Mouse (Mus musculus) limb, embryonic 15.5 days (tissue): ENCODE measurements around the gene Ap1m2. TPM values are rescaled to one million over a fixed set of nuclear protein-coding genes. Genes with fewer than 3 reads are reported as not detected.
"Not testable (repeated sequence)": the region's sequence is repeated elsewhere in the genome, so short reads cannot be mapped to it uniquely, and the experiment has no call there.

Experiments
- ATAC-seq: fragments of 200-750 bp; cut with Nextera tagmentation; 2 replicates; pipeline ENCODE4 v1.8.0; 2017; ENCODE audit warnings: low read depth, moderate TSS enrichment; ENCODE audit not compliant: insufficient number of reproducible peaks, low FRiP score, low TSS enrichment
- H3K27ac ChIP-seq: fragments of 300-500 bp; sonication (generic); 2 replicates; pipeline ENCODE4 v1.5.1; 2015; ENCODE audit warnings: moderate library complexity, mild to moderate bottlenecking, inconsistent platforms
- H3K27me3 ChIP-seq: fragments of 300-500 bp; sonication (generic); 2 replicates; pipeline ENCODE4 v1.6.1; 2015; ENCODE audit warnings: inconsistent platforms
- H3K36me3 ChIP-seq: fragments of 300-500 bp; sonication (generic); 2 replicates; pipeline ENCODE4 v1.6.1; 2015; ENCODE audit warnings: inconsistent platforms
- H3K4me1 ChIP-seq: fragments of 300-500 bp; sonication (generic); 2 replicates; pipeline ENCODE4 v1.6.1; 2015; ENCODE audit warnings: inconsistent platforms
- H3K4me2 ChIP-seq: fragments of 300-500 bp; sonication (generic); 2 replicates; pipeline ENCODE4 v1.6.1; 2015; ENCODE audit warnings: mild to moderate bottlenecking, inconsistent platforms
- H3K4me3 ChIP-seq: fragments of 300-500 bp; sonication (generic); 2 replicates; pipeline ENCODE4 v1.5.1; 2015; ENCODE audit warnings: mild to moderate bottlenecking, inconsistent platforms
- H3K9ac ChIP-seq: fragments of 300-500 bp; sonication (generic); 2 replicates; pipeline ENCODE4 v1.6.1; 2015; ENCODE audit warnings: inconsistent platforms
- H3K9me3 ChIP-seq: fragments of 300-500 bp; sonication (generic); 2 replicates; pipeline ENCODE4 v1.6.1; 2016; ENCODE audit warnings: inconsistent platforms
- WGBS: fragments of 180-500 bp; shearing (Covaris S2); methylation state at CpG from one replicate; pipeline ENCODE4 v1.1.7; 2015; 5-methylcytosine and 5-hydroxymethylcytosine counted together
- polyA plus RNA-seq: library from polyadenylated mRNA; unstranded; fragments of >200 nt; fragmentation: Nextera tagmentation; extraction: Ambion mirVana; gene quantifications from 2 replicates; pipeline ENCODE4 v1.2.1, GENCODE M21; 2015

Ap1m2 gene
- polyA plus RNA-seq, 1 experiment from 2014 or later, result 42.3 TPM

DNA sequence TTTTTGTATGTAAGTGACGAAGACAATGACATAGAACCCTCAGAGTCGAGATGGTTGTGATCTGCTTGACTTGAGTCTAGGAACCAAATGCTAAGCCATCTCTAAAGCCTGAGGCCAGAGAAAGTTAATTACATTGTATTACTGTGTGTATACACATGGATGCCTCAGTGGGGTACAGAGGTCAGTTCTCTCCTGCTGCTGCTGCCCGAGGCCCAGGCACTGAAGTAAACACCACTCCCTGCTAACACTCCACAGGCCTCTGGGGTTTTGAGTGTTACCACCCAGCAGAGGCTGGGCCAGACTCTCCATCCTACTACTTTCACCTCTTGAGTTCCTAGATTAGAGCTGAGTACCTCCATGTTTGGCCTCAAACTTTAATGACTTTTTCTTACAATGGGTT is 28.1 kb downstream of the Ap1m2 start:
- Histone ChIP-seq H3K27me3 (no peaks in the 10 kb centered on the region), H3K9me3 (no peaks in the 10 kb centered on the region), H3K4me3 (no peak overlapping the region), H3K4me1 (peaks cover 18% of the 10 kb centered on the region), H3K27ac (no peak overlapping the region), H3K36me3 (peaks cover 50% of the 10 kb centered on the region), H3K9ac (no peak overlapping the region), H3K4me2 (no peak overlapping the region)
- no peak for ATAC-seq
- 93% methylated on average over 3 of the region's 3 CpGs for WGBS

GRCm38 (mm10) chr9:21283591-21283990 is 28.5 kb downstream of the Ap1m2 start:
- Histone ChIP-seq H3K4me2 (no peak overlapping the region), H3K27ac (no peak overlapping the region), H3K4me1 (peaks cover 14% of the 10 kb centered on the region), H3K9ac (no peak overlapping the region), H3K27me3 (no peaks in the 10 kb centered on the region), H3K4me3 (no peak overlapping the region), H3K9me3 (no peaks in the 10 kb centered on the region), H3K36me3 (peaks cover 53% of the 10 kb centered on the region)
- WGBS, result 89% methylated on average over 5 of the region's 5 CpGs
- ATAC-seq, result no peak

DNA sequence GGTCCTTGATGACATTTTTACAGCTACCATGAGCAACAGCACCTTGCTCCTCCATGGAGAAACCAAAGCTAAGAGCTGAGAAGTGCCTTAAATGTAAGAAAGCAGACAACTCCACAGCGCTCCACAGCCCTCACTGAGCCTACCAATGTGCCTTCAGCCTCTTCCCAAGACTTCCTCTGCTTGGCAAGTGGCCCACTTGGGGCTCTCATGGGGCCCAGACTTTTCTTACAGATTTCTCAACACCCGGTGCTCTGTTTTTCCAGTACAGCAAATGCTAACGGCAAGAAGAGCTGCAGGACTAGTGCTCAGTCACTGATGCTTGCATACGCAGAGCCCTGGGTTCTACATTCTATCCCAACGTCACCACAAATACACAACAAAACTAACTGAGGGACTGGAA is 34.4 kb downstream of the Ap1m2 start:
- no peak for ATAC-seq
- 91% methylated on average over 5 of the region's 5 CpGs for WGBS
- Histone ChIP-seq H3K36me3 (peaks cover 89% of the 10 kb centered on the region), H3K27me3 (no peaks in the 10 kb centered on the region), H3K27ac (no peak overlapping the region), H3K4me3 (no peak overlapping the region), H3K4me1 (no peaks in the 10 kb centered on the region), H3K9ac (no peak overlapping the region), H3K4me2 (no peak overlapping the region), H3K9me3 (no peaks in the 10 kb centered on the region)

DNA sequence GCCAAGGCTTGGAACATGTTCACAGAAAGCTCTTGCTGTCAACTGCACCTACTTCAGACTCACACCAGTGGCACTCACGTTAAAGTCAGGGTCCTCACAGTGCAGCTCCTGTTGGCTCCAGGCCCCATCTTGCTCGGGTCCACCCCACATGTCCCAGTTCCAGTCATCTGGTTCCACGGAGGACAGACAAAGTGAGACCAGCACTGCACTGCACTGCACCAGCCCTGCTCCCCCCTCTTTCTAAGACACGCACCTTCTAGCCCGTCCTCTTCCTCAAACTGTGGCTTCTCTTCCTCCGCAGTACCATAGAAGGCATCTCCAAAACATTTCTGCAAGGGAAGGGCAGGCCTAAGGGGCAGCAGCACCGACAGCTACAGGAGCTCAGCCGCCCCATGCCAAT is 35.8 kb downstream of the Ap1m2 start:
- Histone ChIP-seq H3K9me3 (no peaks in the 10 kb centered on the region), H3K9ac (no peak overlapping the region), H3K36me3 (peaks cover 94% of the 10 kb centered on the region), H3K4me3 (no peak overlapping the region), H3K27me3 (no peaks in the 10 kb centered on the region), H3K4me2 (no peak overlapping the region), H3K4me1 (no peaks in the 10 kb centered on the region), H3K27ac (no peak overlapping the region)
- 88% methylated on average over 8 of the region's 8 CpGs for WGBS
- ATAC-seq, result no peak

- H3K36me3 ChIP-seq, result peaks cover 94% of the 10 kb centered on the region
- no peaks in the 10 kb centered on the region for H3K27me3 ChIP-seq
- H3K4me2 ChIP-seq, result no peak overlapping the region
- ATAC-seq, result no peak
- no peak overlapping the region for H3K9ac ChIP-seq
- H3K9me3 ChIP-seq, result no peaks in the 10 kb centered on the region
- H3K27ac ChIP-seq, result no peak overlapping the region
- no peaks in the 10 kb centered on the region for H3K4me1 ChIP-seq
- 87% methylated on average over 12 of the region's 12 CpGs for WGBS
- no peak overlapping the region for H3K4me3 ChIP-seq
These were observed 36.4 kb downstream of the Ap1m2 start for GRCm38 (mm10) chr9:21275727-21276126.

GRCm38 (mm10) chr9:21275013-21275710 is 37.0 kb downstream of the Ap1m2 start:
- Histone ChIP-seq H3K4me2 (no peak overlapping the region), H3K4me3 (no peak overlapping the region), H3K27me3 (no peaks in the 10 kb centered on the region)

GRCm38 (mm10) chr9:21274336-21274735 is 37.8 kb downstream of the Ap1m2 start:
- Histone ChIP-seq H3K4me3 (no peak overlapping the region), H3K36me3 (peaks cover 93% of the 10 kb centered on the region), H3K27ac (no peak overlapping the region), H3K4me2 (no peak overlapping the region), H3K9ac (no peak overlapping the region), H3K27me3 (no peaks in the 10 kb centered on the region), H3K9me3 (no peaks in the 10 kb centered on the region), H3K4me1 (no peaks in the 10 kb centered on the region)
- ATAC-seq, result no peak
- 90% methylated on average over 3 of the region's 3 CpGs for WGBS

More at GRCm38 (mm10) chr9:21275013-21275710, 37.0 kb downstream of the Ap1m2 start:
- 80% methylated on average over 7 of the region's 7 CpGs for WGBS
- Histone ChIP-seq H3K9ac (no peak overlapping the region), H3K4me1 (no peaks in the 10 kb centered on the region), H3K36me3 (peaks cover 96% of the 10 kb centered on the region), H3K9me3 (no peaks in the 10 kb centered on the region), H3K27ac (no peak overlapping the region)
- ATAC-seq, result no peak

DNA sequence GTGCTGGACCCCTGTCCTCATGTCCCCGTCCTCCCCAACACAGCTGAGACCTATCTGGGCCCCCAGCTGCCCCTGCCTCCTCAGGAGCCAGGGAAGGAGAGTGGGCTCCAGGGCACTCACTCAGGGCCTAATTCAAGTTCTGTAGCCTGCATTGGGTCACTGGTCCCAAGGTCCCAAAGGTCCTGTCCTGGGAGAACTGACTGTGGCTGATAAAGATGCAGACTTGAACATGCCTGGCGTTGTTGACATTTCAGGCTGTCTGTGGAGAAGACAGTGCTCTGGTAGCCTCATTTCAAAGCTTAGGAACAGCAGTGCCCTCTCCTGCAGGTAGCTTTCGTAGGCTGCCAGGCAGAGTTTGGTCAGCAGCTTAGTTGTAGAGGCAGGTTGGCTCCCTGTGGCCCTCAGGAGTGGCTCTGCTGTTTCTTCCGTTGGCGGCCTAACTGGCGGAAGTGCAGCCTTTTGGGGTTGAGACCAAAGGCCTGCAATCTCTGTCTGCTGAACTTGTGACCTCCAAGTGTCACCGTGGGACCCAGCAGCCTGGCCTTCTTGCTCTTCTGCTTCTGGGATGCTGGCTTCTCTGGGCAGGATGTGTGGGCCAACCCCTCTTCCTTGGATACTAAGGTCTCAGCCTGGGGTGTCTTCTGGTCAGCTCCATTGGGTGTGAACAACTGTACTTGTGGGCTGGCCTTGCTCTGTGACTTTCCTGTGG is 38.5 kb downstream of the Ap1m2 start:
- no peaks in the 10 kb centered on the region for H3K27me3 ChIP-seq
- WGBS, result 82% methylated on average over 7 of the region's 7 CpGs

DNA sequence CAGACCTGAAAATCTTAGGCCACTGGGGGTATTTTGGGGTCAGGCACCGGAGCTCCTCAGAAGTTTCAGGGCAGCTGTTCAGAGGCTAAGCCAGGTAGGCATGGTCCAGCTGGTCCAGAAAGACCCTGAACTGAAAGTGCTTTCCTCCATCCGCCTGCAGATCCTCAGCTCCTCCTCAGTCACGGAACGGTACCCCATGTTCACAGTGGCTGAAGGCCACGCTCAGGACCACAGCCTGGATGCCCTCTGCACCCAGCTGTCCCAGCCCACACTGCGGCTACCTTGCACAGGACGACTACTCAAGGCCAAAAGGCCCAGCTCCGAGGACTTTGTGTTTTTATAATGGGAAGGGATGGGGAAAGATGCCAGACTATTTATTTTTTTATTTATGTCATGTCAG is 39.0 kb downstream of the Ap1m2 start:
- ATAC-seq, result no peak
- Histone ChIP-seq H3K9ac (no peak overlapping the region), H3K4me1 (no peaks in the 10 kb centered on the region), H3K27ac (no peak overlapping the region), H3K27me3 (no peaks in the 10 kb centered on the region), H3K4me3 (no peak overlapping the region), H3K9me3 (no peaks in the 10 kb centered on the region), H3K4me2 (no peak overlapping the region), H3K36me3 (peaks cover 97% of the 10 kb centered on the region)
- WGBS, result 85% methylated on average over 8 of the region's 8 CpGs

More for the DNA sequence above, 38.5 kb downstream of the Ap1m2 start:
- H3K4me1 ChIP-seq, result no peaks in the 10 kb centered on the region
- no peaks in the 10 kb centered on the region for H3K9me3 ChIP-seq
- no peak for ATAC-seq
- no peak overlapping the region for H3K27ac ChIP-seq
- no peak overlapping the region for H3K9ac ChIP-seq
- no peak overlapping the region for H3K4me2 ChIP-seq
- no peak overlapping the region for H3K4me3 ChIP-seq
- H3K36me3 ChIP-seq, result peaks cover 93% of the 10 kb centered on the region

DNA sequence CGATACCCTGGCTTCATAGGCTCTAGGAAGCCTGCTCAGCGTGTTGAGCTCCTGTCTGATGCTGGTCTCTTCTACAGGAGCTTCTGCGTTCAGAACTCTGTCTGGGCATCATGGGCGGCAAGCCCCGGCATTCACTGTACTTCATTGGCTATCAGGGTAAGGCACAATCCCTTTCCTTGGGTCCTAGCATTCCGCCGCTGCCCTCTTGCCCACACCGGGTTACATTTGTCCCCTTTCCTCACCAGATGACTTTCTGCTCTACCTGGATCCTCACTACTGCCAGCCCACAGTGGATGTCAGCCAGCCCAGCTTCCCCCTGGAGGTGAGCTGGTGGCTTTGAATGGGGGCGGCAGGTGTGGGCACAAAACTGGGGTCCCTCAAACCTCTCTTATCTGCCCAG is 39.7 kb downstream of the Ap1m2 start:
- Histone ChIP-seq H3K27me3 (no peaks in the 10 kb centered on the region), H3K36me3 (peaks cover 95% of the 10 kb centered on the region), H3K9ac (no peak overlapping the region), H3K4me1 (no peaks in the 10 kb centered on the region), H3K9me3 (no peaks in the 10 kb centered on the region), H3K4me2 (no peak overlapping the region), H3K27ac (no peak overlapping the region), H3K4me3 (no peak overlapping the region)
- 90% methylated on average over 9 of the region's 9 CpGs for WGBS
- ATAC-seq, result no peak

DNA sequence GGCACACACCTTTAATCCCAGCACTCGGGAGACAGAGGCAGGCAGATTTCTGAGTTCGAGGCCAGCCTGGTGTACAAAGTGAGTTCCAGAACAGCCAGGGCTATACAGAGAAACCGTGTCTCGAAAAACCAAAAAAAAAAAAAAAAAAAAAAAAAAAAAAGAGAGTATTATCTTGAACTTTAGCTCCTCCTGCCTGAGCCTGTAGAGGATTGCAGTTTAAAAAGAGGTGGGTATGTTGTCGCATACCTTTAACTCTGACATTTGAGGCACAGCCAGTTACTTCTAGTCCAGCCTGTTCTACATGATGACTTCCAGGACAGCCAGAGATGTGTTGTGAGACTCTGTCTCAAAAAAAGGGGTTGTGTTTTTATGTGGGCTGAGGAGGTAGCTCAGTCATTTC is 42.5 kb downstream of the Ap1m2 start:
- not testable (repeated sequence) for H3K9ac ChIP-seq, H3K4me3 ChIP-seq, ATAC-seq, H3K27ac ChIP-seq, H3K4me2 ChIP-seq, H3K9me3 ChIP-seq, H3K27me3 ChIP-seq
- Histone ChIP-seq H3K36me3 (peaks cover 74% of the 10 kb centered on the region), H3K4me1 (peaks cover 20% of the 10 kb centered on the region)
- WGBS, result 68% methylated on average over 5 of the region's 5 CpGs

DNA sequence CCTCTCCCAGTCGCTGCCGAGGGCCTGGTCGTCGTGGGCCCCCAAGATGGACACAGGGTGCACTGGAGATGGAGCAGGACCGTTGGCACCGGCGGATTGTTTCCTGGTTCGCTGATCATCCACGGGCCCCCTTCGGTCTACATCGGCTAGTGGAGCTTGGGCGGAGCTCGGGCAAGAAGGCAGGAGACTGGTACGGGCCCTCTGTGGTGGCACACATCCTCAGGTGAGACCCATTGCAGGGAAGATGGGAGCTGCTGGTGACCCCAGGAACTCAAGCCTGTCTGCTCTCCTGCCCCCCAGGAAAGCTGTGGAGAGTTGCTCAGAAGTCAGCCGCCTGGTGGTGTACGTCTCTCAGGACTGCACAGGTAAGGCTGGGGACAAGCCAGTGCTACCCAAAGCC is 43.8 kb downstream of the Ap1m2 start:
- Histone ChIP-seq H3K27me3 (no peaks in the 10 kb centered on the region), H3K4me3 (no peak overlapping the region), H3K9me3 (no peaks in the 10 kb centered on the region), H3K36me3 (peaks cover 61% of the 10 kb centered on the region), H3K27ac (no peak overlapping the region), H3K9ac (no peak overlapping the region), H3K4me1 (peaks cover 25% of the 10 kb centered on the region), H3K4me2 (no peak overlapping the region)
- no peak for ATAC-seq
- WGBS, result 90% methylated on average over 16 of the region's 16 CpGs
